12 mouse cellular contexts compared by ENCODE assay signal in the genomic region with DNA sequence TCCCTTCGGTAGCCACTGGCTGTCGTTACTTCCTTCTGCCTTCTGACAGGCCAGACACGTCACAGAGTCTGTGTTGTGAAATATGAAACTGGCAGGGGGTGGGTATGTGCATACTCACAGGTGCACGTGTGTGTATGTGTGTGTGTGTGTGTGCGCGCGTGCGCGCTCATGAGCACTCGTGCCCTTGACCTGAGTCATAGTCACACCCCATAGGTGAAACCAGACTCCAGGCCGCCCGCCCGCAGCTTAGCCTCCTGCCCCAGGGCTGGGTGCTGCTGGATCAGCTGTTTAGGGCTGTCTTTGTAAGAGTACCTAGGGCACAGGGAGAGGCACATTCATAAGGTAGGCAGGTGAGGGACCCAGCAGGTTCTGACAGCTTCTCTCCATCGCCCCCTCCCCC. TPM values are rescaled to one million over a fixed set of nuclear protein-coding genes. Genes with fewer than 3 reads are reported as not detected.
DNase-seq lines count a peak whose midpoint lies in the region; ATAC-seq and TF ChIP-seq lines count a peak whose summit lies in the region.
"Had no signal": no experiment of that assay in that cellular context is flagged by ENCODE, and none has a peak within 500 bp of the region (broad histone marks: within the 10 kb centered on the region; RNA-seq: fewer than 3 reads in every experiment).

No protein-coding gene starts in this region.

- peak; percentile 44 for ATAC-seq in limb, embryonic 11.5 days (ENCODE audit: insufficient number of reproducible peaks, low FRiP score, low TSS enrichment, low read depth)
- peak; percentile 86 for ATAC-seq in lung, postnatal 0 days
- no peak for ATAC-seq in monocyte, adult 5-6 weeks (replicated peaks; ENCODE audit: insufficient number of reproducible peaks, low FRiP score, low TSS enrichment, poor library complexity, severe bottlenecking)

- no peak for TF ChIP-seq POLR2A in kidney, adult 2 months (IDR thresholded peaks at IDR 0.05; ENCODE audit: low read depth, low read length)

- no peak overlapping the region for H3K27ac ChIP-seq in limb, embryonic 11.5 days (replicated peaks; ENCODE audit: low read depth, low read length)
- no peak overlapping the region for H3K27ac ChIP-seq in limb, embryonic 10.5 days
- no peak overlapping the region for H3K27ac ChIP-seq in kidney, adult 2 months (ENCODE audit: insufficient read depth, low read depth, low read length)
- H3K27ac ChIP-seq in lung, postnatal 0 days (ENCODE audit: low read length), result peak overlapping the region; percentile 79
- H3K27ac ChIP-seq: hindbrain, embryonic 13.5 days; neural tube, embryonic 12.5 days had no signal

- H3K4me1 ChIP-seq in limb, embryonic 11.5 days (ENCODE audit: control insufficient read depth, insufficient read depth, low read length), result peaks cover 2% of the 10 kb centered on the region; the same call in 1 of the 2 replicates
- H3K4me1 ChIP-seq in limb, embryonic 10.5 days, result peaks cover 26% of the 10 kb centered on the region
- peaks cover 7% of the 10 kb centered on the region; the same call in 1 of the 2 replicates for H3K4me1 ChIP-seq in kidney, adult 2 months (ENCODE audit: control insufficient read depth, insufficient read depth, low read length)
- peaks cover 6% of the 10 kb centered on the region for H3K4me1 ChIP-seq in lung, postnatal 0 days (ENCODE audit: insufficient read depth, low read depth, low read length)

- DNase-seq in limb, embryonic 11.5 days (ENCODE audit: low spot score), result peak; percentile 38
- no peak for DNase-seq in limb, embryonic 10.5 days (ENCODE audit: low spot score)
- DNase-seq in kidney, adult 2 months, result peak; percentile 54
- peak; percentile 88 for DNase-seq in lung, postnatal 0 days (ENCODE audit: low spot score)
- peak; percentile 83 for DNase-seq in urinary bladder, postnatal 14 days (ENCODE audit: low spot score)
- DNase-seq in layer of hippocampus, adult 8-10 months (ENCODE audit: low spot score in 2 of 2), result no peak
- no peak for DNase-seq in right cerebral cortex, postnatal 14 days
- DNase-seq: cerebellum, postnatal 25 days had no signal

- H3K4me3 ChIP-seq in limb, embryonic 11.5 days (ENCODE audit: low read depth, low read length), result no peak overlapping the region
- H3K4me3 ChIP-seq in limb, embryonic 10.5 days, result no peak overlapping the region
- no peak overlapping the region for H3K4me3 ChIP-seq in kidney, adult 2 months (ENCODE audit: insufficient read depth, low read depth, low read length)
- H3K4me3 ChIP-seq in lung, postnatal 0 days (ENCODE audit: low read depth, low read length), result no peak overlapping the region
- H3K4me3 ChIP-seq: hindbrain, embryonic 13.5 days; neural tube, embryonic 12.5 days had no signal

- H3K9ac ChIP-seq in limb, embryonic 11.5 days (ENCODE audit: low read length), result no peak overlapping the region
- H3K9ac ChIP-seq in lung, postnatal 0 days (replicated peaks; ENCODE audit: low read depth), result no peak overlapping the region
- H3K9ac ChIP-seq: hindbrain, embryonic 13.5 days; neural tube, embryonic 12.5 days had no signal

- H3K4me2 ChIP-seq in limb, embryonic 11.5 days (ENCODE audit: low read depth, severe bottlenecking), result no peak overlapping the region
- no peak overlapping the region; the same call in none of the 2 replicates for H3K4me2 ChIP-seq in lung, postnatal 0 days (replicated peaks; ENCODE audit: low read depth, low read length)
- H3K4me2 ChIP-seq: hindbrain, embryonic 13.5 days; neural tube, embryonic 12.5 days had no signal

- H3K27me3 ChIP-seq in limb, embryonic 11.5 days (ENCODE audit: control insufficient read depth, insufficient read depth, low read length), result peaks cover 11% of the 10 kb centered on the region
- H3K27me3 ChIP-seq in limb, embryonic 10.5 days (ENCODE audit: low read depth, poor library complexity, severe bottlenecking), result peaks cover 36% of the 10 kb centered on the region
- no peaks in the 10 kb centered on the region for H3K27me3 ChIP-seq in kidney, adult 2 months (replicated peaks; ENCODE audit: control insufficient read depth, insufficient read depth, low read length)
- H3K27me3 ChIP-seq in lung, postnatal 0 days (replicated peaks; ENCODE audit: insufficient read depth, low read length), result no peaks in the 10 kb centered on the region

- TF ChIP-seq CTCF in kidney, adult 2 months (conservative IDR thresholded peaks at IDR 0.05; ENCODE audit: insufficient read depth, insufficient read length, low read depth, low read length), result no peak
- TF ChIP-seq CTCF in lung, postnatal 0 days (IDR thresholded peaks at IDR 0.05), result no peak

- peak; percentile 88 for TF ChIP-seq EP300 in lung, postnatal 0 days (IDR thresholded peaks at IDR 0.05)

- no peaks in the 10 kb centered on the region for H3K9me3 ChIP-seq in limb, embryonic 11.5 days (ENCODE audit: control insufficient read depth, low read length)
- H3K9me3 ChIP-seq in limb, embryonic 10.5 days (replicated peaks), result no peaks in the 10 kb centered on the region
- H3K9me3 ChIP-seq in lung, postnatal 0 days (ENCODE audit: low read length), result no peaks in the 10 kb centered on the region
- H3K9me3 ChIP-seq: hindbrain, embryonic 13.5 days; neural tube, embryonic 12.5 days had no signal

- no peaks in the 10 kb centered on the region for H3K36me3 ChIP-seq in limb, embryonic 11.5 days (ENCODE audit: control insufficient read depth, insufficient read depth, low read length)
- no peaks in the 10 kb centered on the region for H3K36me3 ChIP-seq in limb, embryonic 10.5 days
- H3K36me3 ChIP-seq in kidney, adult 2 months (ENCODE audit: control insufficient read depth, insufficient read depth, low read length), result no peaks in the 10 kb centered on the region
- H3K36me3 ChIP-seq in lung, postnatal 0 days (ENCODE audit: insufficient read depth, low read length), result no peaks in the 10 kb centered on the region
- H3K36me3 ChIP-seq: hindbrain, embryonic 13.5 days; neural tube, embryonic 12.5 days had no signal

- 65% methylated on average over 14 of the region's 14 CpGs for WGBS in limb, embryonic 11.5 days
- WGBS in limb, embryonic 10.5 days, result 84% methylated on average over 14 of the region's 14 CpGs
- 53% methylated on average over 14 of the region's 14 CpGs for WGBS in kidney, adult 2 months
- WGBS in lung, postnatal 0 days, result 52% methylated on average over 14 of the region's 14 CpGs

RNA-seq across cellular contexts. Expression of a gene that starts 19.4 kb away (rescaled TPM):
- polyA plus RNA-seq in limb, embryonic 11.5 days (2014; fragmentation: Nextera tagmentation; extraction: Ambion mirVana), result 1.6 and 2.0 TPM in 2 replicates
- polyA plus RNA-seq in limb, embryonic 10.5 days (2016; fragmentation: Nextera tagmentation; extraction: Ambion mirVana), result 1.2 and 2.2 TPM in 2 replicates
- 39.2 and 52.5 TPM in 2 replicates for polyA plus RNA-seq in kidney, adult 2 months (2012; rRNA removed)
- polyA plus RNA-seq in lung, postnatal 0 days (2015; fragmentation: Nextera tagmentation; extraction: Ambion mirVana), result 2.5 and 2.6 TPM in 2 replicates
- 10 to 100 TPM in 2 of 4 experiments, 1 to 10 TPM in 2; 2.4 to 18.5 (median 8.9) TPM for total RNA-seq in layer of hippocampus, adult 8-10 months (2022)
- not detected in 3 replicates for total RNA-seq in monocyte, adult 5-6 weeks (2017)
- total RNA-seq: megakaryocyte-erythroid progenitor cell, adult 5-6 weeks had no signal

RNA-seq across cellular contexts. Expression of a gene that starts 20.1 kb away (rescaled TPM):
- 2.8 and 3.5 TPM in 2 replicates for polyA plus RNA-seq in limb, embryonic 11.5 days (2014; fragmentation: Nextera tagmentation; extraction: Ambion mirVana)
- 2.8 and 3.9 TPM in 2 replicates for polyA plus RNA-seq in limb, embryonic 10.5 days (2016; fragmentation: Nextera tagmentation; extraction: Ambion mirVana)
- polyA plus RNA-seq in kidney, adult 2 months (2012; rRNA removed), result 3.8 and 4.2 TPM in 2 replicates
- polyA plus RNA-seq in lung, postnatal 0 days (2015; fragmentation: Nextera tagmentation; extraction: Ambion mirVana), result 2.9 and 3.0 TPM in 2 replicates
- 1 to 10 TPM; 4.4 to 5.6 (median 5.1) TPM for total RNA-seq in layer of hippocampus, adult 8-10 months (2022)
- not detected in 3 replicates for total RNA-seq in monocyte, adult 5-6 weeks (2017)
- total RNA-seq: megakaryocyte-erythroid progenitor cell, adult 5-6 weeks had no signal

Comparison
In these comparisons a context has a peak if more than half of its experiments do, and no peak if none do; other contexts are left out.
1. DNase-seq: peak in limb, embryonic 11.5 days (single experiment), kidney, adult 2 months (single experiment), lung, postnatal 0 days (single experiment) and urinary bladder, postnatal 14 days (single experiment); none in limb, embryonic 10.5 days (single experiment), layer of hippocampus, adult 8-10 months (0 of 2) and right cerebral cortex, postnatal 14 days (single experiment).
2. RNA of a gene that starts 19.4 kb away (polyA plus RNA-seq): 39.2 to 52.5 TPM in kidney, adult 2 months; 2.5 to 2.6 TPM in lung, postnatal 0 days, 1.2 to 2.2 TPM in limb, embryonic 10.5 days and 1.6 to 2.0 TPM in limb, embryonic 11.5 days; every median in the first group is over 10 times any median in the second.